Mouse (Mus musculus) left cerebral cortex, adult 2 months (tissue): ENCODE measurements around the gene Plekha5. TPM values are rescaled to one million over a fixed set of nuclear protein-coding genes. Genes with fewer than 3 reads are reported as not detected.
A peak's percentile ranks its signal among the peaks of the same experiment; 100 is the strongest.

Experiments
- DNase-seq, 2 experiments: peaks; one replicate each; pipeline ENCODE4 v3.0.0; 2021 to 2022; ENCODE audit warnings: low spot score in 2 of 2, mixed read lengths in 1 of 2; ENCODE audit errors: extremely low spot score in 1 of 2
- H3K27ac ChIP-seq: fragments of 200-600 bp; 2 replicates; pipeline ENCODE4 v1.8.1; 2022
- H3K4me3 ChIP-seq: fragments of 200-600 bp; 2 replicates; pipeline ENCODE4 v1.8.1; 2022
- CTCF ChIP-seq: fragments of 200-600 bp; IDR thresholded peaks from 2 replicates; pipeline ENCODE4 v1.8.1; 2022; ENCODE audit warnings: antibody characterized with exemption, mild to moderate bottlenecking, moderate library complexity
- intact Hi-C: fragments of 180-260 bp; cut with DNase I; formaldehyde crosslinking; loops from one replicate; pipeline ENCODE4 v1.15.1; 2025
- total RNA-seq, 2 experiments: library from RNA; stranded (reverse); gene quantifications; 2 replicates each; pipeline ENCODE4 v1.2.3; 2021

Gene Plekha5
- total RNA-seq, 2 experiments from 2014 or later, result 117 to 121 TPM

GRCm38 (mm10) chr6:140546648-140547201, 122.9 kb downstream of the Plekha5 start:
- H3K27ac ChIP-seq, result no peak overlapping the region

GRCm38 (mm10) chr6:140547203-140547944, 123.5 kb downstream of the Plekha5 start:
- no peak for TF ChIP-seq CTCF
- no peak overlapping the region for H3K4me3 ChIP-seq
- intact Hi-C loops, result no loop called here
- no peak overlapping the region for H3K27ac ChIP-seq
- no peak for DNase-seq

More at GRCm38 (mm10) chr6:140546648-140547201, 122.9 kb downstream of the Plekha5 start:
- no peak for TF ChIP-seq CTCF
- no peak overlapping the region for H3K4me3 ChIP-seq
- intact Hi-C loops, result no loop called here
- DNase-seq, result no peak

- TF ChIP-seq CTCF, result no peak
- Histone ChIP-seq H3K27ac (no peak overlapping the region), H3K4me3 (no peak overlapping the region)
- intact Hi-C loops, result no loop called here
- no peak for DNase-seq
These were observed 124.4 kb downstream of the Plekha5 start for GRCm38 (mm10) chr6:140548082-140548769.

- Histone ChIP-seq H3K4me3 (no peak overlapping the region), H3K27ac (no peak overlapping the region; the same call in 1 of the 2 replicates)
- no peak for DNase-seq
- TF ChIP-seq CTCF, result no peak; the same call in none of the 2 replicates
- intact Hi-C loops, result loop anchor here (10.0 kb wide), 2 partner anchors 676 to 956 kb away; no protein-coding TSS in a partner anchor
These were observed 126.9 kb downstream of the Plekha5 start for GRCm38 (mm10) chr6:140550741-140551140.

GRCm38 (mm10) chr6:140554261-140554660, 130.4 kb downstream of the Plekha5 start:
- intact Hi-C loops, result loop anchor here (2.0 to 10.0 kb wide), 3 partner anchors 81 to 959 kb away; no protein-coding TSS in a partner anchor
- H3K27ac ChIP-seq, result no peak overlapping the region
- H3K4me3 ChIP-seq, result no peak overlapping the region
- DNase-seq, result no peak
- peak; percentile 71 for TF ChIP-seq CTCF

GRCm38 (mm10) chr6:140559411-140559810, 135.6 kb downstream of the Plekha5 start:
- Histone ChIP-seq H3K4me3 (no peak overlapping the region), H3K27ac (no peak overlapping the region)
- TF ChIP-seq CTCF, result no peak
- intact Hi-C loops, result loop anchor here (10.0 kb wide), 2 partner anchors 685 to 965 kb away; no protein-coding TSS in a partner anchor
- no peak for DNase-seq

- H3K27ac ChIP-seq, result no peak overlapping the region
- H3K4me3 ChIP-seq, result no peak overlapping the region
- TF ChIP-seq CTCF, result no peak
- DNase-seq, result no peak
- intact Hi-C loops, result no loop called here
These were observed 137.5 kb downstream of the Plekha5 start for GRCm38 (mm10) chr6:140561151-140561916.

- intact Hi-C loops, result no loop called here
- Histone ChIP-seq H3K27ac (no peak overlapping the region), H3K4me3 (no peak overlapping the region)
- no peak for TF ChIP-seq CTCF
- no peak for DNase-seq
These were observed 138.2 kb downstream of the Plekha5 start for GRCm38 (mm10) chr6:140561917-140562590.

- intact Hi-C loops, result no loop called here
- Histone ChIP-seq H3K27ac (no peak overlapping the region), H3K4me3 (no peak overlapping the region)
- no peak for TF ChIP-seq CTCF
- DNase-seq, result no peak
These were observed 143.3 kb downstream of the Plekha5 start for GRCm38 (mm10) chr6:140567199-140567598.

- intact Hi-C loops, result no loop called here
- Histone ChIP-seq H3K4me3 (no peak overlapping the region), H3K27ac (no peak overlapping the region)
- DNase-seq, result no peak
- no peak for TF ChIP-seq CTCF
These were observed 144.0 kb downstream of the Plekha5 start for GRCm38 (mm10) chr6:140567897-140568296.

GRCm38 (mm10) chr6:140570152-140570551, 146.3 kb downstream of the Plekha5 start:
- no peak for DNase-seq

More at GRCm38 (mm10) chr6:140570152-140570551, 146.3 kb downstream of the Plekha5 start:
- Histone ChIP-seq H3K4me3 (no peak overlapping the region), H3K27ac (no peak overlapping the region)
- TF ChIP-seq CTCF, result no peak
- intact Hi-C loops, result no loop called here
